Mouse (Mus musculus): ENCODE results near the gene Fam19a1. TPM values are rescaled to one million over a fixed set of nuclear protein-coding genes. Genes with fewer than 3 reads are reported as not detected.
A peak's percentile ranks its signal among the peaks of the same experiment; 100 is the strongest.

Gene Fam19a1
- polyA plus RNA-seq, 1 experiment = 0.32 TPM

- Histone ChIP-seq H3K4me3 (ENCODE audit: insufficient read depth, low read length) (no peak overlapping the region), H3K27ac (ENCODE audit: insufficient read depth, low read length) (no peak overlapping the region), H3K4me1 (ENCODE audit: control insufficient read depth, insufficient read depth, low read length) (no peaks in the 10 kb centered on the region)
- TF ChIP-seq POLR2A (IDR thresholded peaks at IDR 0.05; ENCODE audit: low read depth, low read length) (no peak), CTCF (IDR thresholded peaks at IDR 0.05; ENCODE audit: borderline replicate concordance, insufficient read depth, low read length) (no peak)
Observed at GRCm38 (mm10) chr6:96244320-96244719, 131.4 kb downstream of the Fam19a1 start.

DNA sequence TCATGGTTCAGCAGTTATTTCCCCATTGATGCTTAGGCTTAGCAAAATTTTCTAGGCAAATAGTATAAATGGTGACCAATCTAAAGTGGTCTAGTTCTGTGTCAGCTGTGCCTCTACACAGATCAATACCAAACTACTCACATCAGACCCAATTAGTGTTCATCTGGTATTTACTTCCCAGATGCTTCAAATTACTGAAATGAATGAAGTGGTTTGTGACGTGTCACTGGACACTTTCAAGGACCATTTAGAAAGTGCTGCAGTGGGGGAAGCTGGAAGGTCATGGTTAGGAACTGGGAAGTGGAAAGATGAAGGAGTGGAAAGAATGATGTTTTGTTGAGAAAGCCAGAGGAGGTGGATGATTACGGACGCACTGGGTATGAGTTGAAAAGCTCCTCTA lies 139.0 kb downstream of the Fam19a1 start:
- H3K27ac ChIP-seq (ENCODE audit: insufficient read depth, low read length) = no peak overlapping the region
- H3K4me3 ChIP-seq (ENCODE audit: insufficient read depth, low read length) = no peak overlapping the region
- no peak for TF ChIP-seq CTCF (IDR thresholded peaks at IDR 0.05; ENCODE audit: borderline replicate concordance, insufficient read depth, low read length)
- TF ChIP-seq POLR2A (IDR thresholded peaks at IDR 0.05; ENCODE audit: low read depth, low read length) = no peak
- no peaks in the 10 kb centered on the region for H3K4me1 ChIP-seq (ENCODE audit: control insufficient read depth, insufficient read depth, low read length)

DNA sequence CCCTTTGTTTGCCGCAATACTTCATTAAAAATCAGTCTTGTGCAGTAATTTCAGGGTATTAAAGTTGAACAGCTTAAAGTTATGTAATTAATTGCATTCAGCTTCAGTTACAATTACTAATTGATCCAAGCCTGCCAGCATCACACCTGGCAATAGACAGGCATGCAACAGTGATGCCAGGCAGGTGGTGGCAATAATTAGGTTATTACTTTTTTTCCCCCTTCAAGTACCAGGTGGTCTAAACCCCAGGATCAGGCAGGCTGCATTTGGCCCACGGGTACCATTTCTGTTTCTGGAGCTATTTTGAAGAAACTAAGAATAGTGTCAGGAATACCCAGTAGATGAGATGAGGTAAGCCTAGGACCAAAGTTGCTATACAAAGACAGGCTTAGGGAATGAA lies 141.9 kb downstream of the Fam19a1 start:
- H3K4me3 ChIP-seq (ENCODE audit: insufficient read depth, low read length) = no peak overlapping the region
- H3K27ac ChIP-seq (ENCODE audit: insufficient read depth, low read length) = no peak overlapping the region
- H3K4me1 ChIP-seq (ENCODE audit: control insufficient read depth, insufficient read depth, low read length) = no peaks in the 10 kb centered on the region; the same call in 1 of the 2 replicates
- no peak for TF ChIP-seq POLR2A (IDR thresholded peaks at IDR 0.05; ENCODE audit: low read depth, low read length)
- no peak for TF ChIP-seq CTCF (IDR thresholded peaks at IDR 0.05; ENCODE audit: borderline replicate concordance, insufficient read depth, low read length)

- Histone ChIP-seq H3K4me1 (ENCODE audit: control insufficient read depth, insufficient read depth, low read length) (no peaks in the 10 kb centered on the region; the same call in 1 of the 2 replicates), H3K27ac (ENCODE audit: insufficient read depth, low read length) (no peak overlapping the region)
- TF ChIP-seq POLR2A (IDR thresholded peaks at IDR 0.05; ENCODE audit: low read depth, low read length) (no peak), CTCF (IDR thresholded peaks at IDR 0.05; ENCODE audit: borderline replicate concordance, insufficient read depth, low read length) (no peak)
Observed at GRCm38 (mm10) chr6:96258651-96259050, 145.7 kb downstream of the Fam19a1 start.

DNA sequence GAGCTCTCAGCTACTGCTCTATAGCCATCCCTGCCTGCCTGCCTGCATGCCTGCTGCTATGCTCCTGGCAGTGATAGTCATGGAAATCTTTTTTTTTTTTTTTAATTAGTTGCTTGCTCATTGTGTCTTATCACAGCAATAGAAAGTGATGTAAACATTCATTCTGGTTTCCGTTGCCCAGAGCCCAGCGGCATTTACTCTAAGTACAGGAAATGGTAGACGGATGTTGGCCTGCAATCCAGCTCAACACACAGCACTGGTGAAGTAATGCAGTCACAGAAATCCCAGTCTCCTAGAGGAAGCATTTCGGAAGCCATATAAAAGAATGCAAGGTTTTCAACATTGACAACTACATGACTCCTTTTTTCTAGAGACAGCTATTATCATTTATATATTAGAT lies 153.5 kb downstream of the Fam19a1 start:
- peaks cover 4% of the 10 kb centered on the region; the same call in 1 of the 2 replicates for H3K4me1 ChIP-seq (ENCODE audit: control insufficient read depth, insufficient read depth, low read length)
- TF ChIP-seq CTCF (IDR thresholded peaks at IDR 0.05; ENCODE audit: borderline replicate concordance, insufficient read depth, low read length) = no peak
- TF ChIP-seq POLR2A (IDR thresholded peaks at IDR 0.05; ENCODE audit: low read depth, low read length) = no peak
- H3K4me3 ChIP-seq (ENCODE audit: insufficient read depth, low read length) = no peak overlapping the region
- no peak overlapping the region for H3K27ac ChIP-seq (ENCODE audit: insufficient read depth, low read length)

More at GRCm38 (mm10) chr6:96258651-96259050, 145.7 kb downstream of the Fam19a1 start:
- H3K4me3 ChIP-seq (ENCODE audit: insufficient read depth, low read length) = no peak overlapping the region

DNA sequence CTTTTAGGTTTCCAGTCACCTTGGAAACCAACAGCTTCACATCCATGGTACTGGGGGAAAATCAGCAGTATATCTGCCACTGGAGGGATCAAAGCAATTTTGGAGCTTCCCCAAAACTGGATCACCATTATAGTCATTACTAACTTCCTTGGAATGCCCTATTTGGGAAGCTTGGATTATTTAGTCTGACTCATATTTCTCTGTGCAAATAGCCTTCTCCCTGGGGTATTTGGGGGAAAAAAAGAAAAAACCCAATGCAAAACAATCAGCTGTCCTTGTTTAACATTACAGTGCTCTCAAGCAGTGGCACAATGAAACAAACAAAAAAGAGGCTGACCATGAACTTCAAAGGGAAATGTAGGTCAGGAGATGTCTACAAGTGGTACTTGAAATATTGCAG lies 155.8 kb downstream of the Fam19a1 start:
- Histone ChIP-seq H3K4me3 (ENCODE audit: insufficient read depth, low read length) (no peak overlapping the region), H3K27ac (ENCODE audit: insufficient read depth, low read length) (peak overlapping the region; percentile 34; the same call in 1 of the 2 replicates), H3K4me1 (ENCODE audit: control insufficient read depth, insufficient read depth, low read length) (peaks cover 4% of the 10 kb centered on the region; the same call in 1 of the 2 replicates)
- TF ChIP-seq POLR2A (IDR thresholded peaks at IDR 0.05; ENCODE audit: low read depth, low read length) (no peak), CTCF (IDR thresholded peaks at IDR 0.05; ENCODE audit: borderline replicate concordance, insufficient read depth, low read length) (no peak)

- Histone ChIP-seq H3K27ac (ENCODE audit: insufficient read depth, low read length) (no peak overlapping the region), H3K4me3 (ENCODE audit: insufficient read depth, low read length) (no peak overlapping the region), H3K4me1 (ENCODE audit: control insufficient read depth, insufficient read depth, low read length) (no peaks in the 10 kb centered on the region; the same call in 1 of the 2 replicates)
- TF ChIP-seq CTCF (IDR thresholded peaks at IDR 0.05; ENCODE audit: borderline replicate concordance, insufficient read depth, low read length) = no peak
- no peak for TF ChIP-seq POLR2A (IDR thresholded peaks at IDR 0.05; ENCODE audit: low read depth, low read length)
Observed at GRCm38 (mm10) chr6:96270436-96270835, 157.5 kb downstream of the Fam19a1 start.

- no peaks in the 10 kb centered on the region for H3K4me1 ChIP-seq (ENCODE audit: control insufficient read depth, insufficient read depth, low read length)
- H3K27ac ChIP-seq (ENCODE audit: insufficient read depth, low read length) = no peak overlapping the region
- no peak overlapping the region for H3K4me3 ChIP-seq (ENCODE audit: insufficient read depth, low read length)
- TF ChIP-seq POLR2A (IDR thresholded peaks at IDR 0.05; ENCODE audit: low read depth, low read length) = no peak
- no peak for TF ChIP-seq CTCF (IDR thresholded peaks at IDR 0.05; ENCODE audit: borderline replicate concordance, insufficient read depth, low read length)
Observed at GRCm38 (mm10) chr6:96283731-96284130, 170.8 kb downstream of the Fam19a1 start.

DNA sequence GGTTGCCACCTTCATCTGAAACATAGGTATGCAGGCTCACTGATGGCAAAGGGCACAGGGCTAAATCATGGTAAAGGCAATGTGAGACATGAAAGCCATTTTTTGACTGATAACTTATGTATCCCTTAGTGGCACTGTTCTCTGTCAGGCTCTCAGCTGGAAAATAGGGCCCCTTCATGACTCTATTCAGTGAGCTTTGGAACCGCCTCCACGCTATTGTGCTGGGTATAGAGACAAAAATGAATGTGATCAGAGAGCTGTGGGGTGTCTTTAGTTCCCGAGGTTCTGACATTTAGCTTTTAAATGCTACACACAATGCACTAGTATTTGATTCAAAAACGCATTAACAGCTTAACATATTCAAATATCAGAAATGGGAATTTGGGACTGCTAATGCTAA lies 171.6 kb downstream of the Fam19a1 start:
- Histone ChIP-seq H3K27ac (ENCODE audit: insufficient read depth, low read length) (no peak overlapping the region), H3K4me3 (ENCODE audit: insufficient read depth, low read length) (no peak overlapping the region), H3K4me1 (ENCODE audit: control insufficient read depth, insufficient read depth, low read length) (no peaks in the 10 kb centered on the region)
- TF ChIP-seq CTCF (IDR thresholded peaks at IDR 0.05; ENCODE audit: borderline replicate concordance, insufficient read depth, low read length) (no peak), POLR2A (IDR thresholded peaks at IDR 0.05; ENCODE audit: low read depth, low read length) (no peak)

- no peak for TF ChIP-seq POLR2A (IDR thresholded peaks at IDR 0.05; ENCODE audit: low read depth, low read length)
- no peak for TF ChIP-seq CTCF (IDR thresholded peaks at IDR 0.05; ENCODE audit: borderline replicate concordance, insufficient read depth, low read length)
Observed at GRCm38 (mm10) chr6:96286276-96286675, 173.3 kb downstream of the Fam19a1 start.

GRCm38 (mm10) chr6:96287377-96287776 lies 174.4 kb downstream of the Fam19a1 start:
- Histone ChIP-seq H3K27ac (ENCODE audit: insufficient read depth, low read length) (no peak overlapping the region), H3K4me1 (ENCODE audit: control insufficient read depth, insufficient read depth, low read length) (no peaks in the 10 kb centered on the region), H3K4me3 (ENCODE audit: insufficient read depth, low read length) (no peak overlapping the region)
- TF ChIP-seq POLR2A (IDR thresholded peaks at IDR 0.05; ENCODE audit: low read depth, low read length) (no peak), CTCF (IDR thresholded peaks at IDR 0.05; ENCODE audit: borderline replicate concordance, insufficient read depth, low read length) (no peak)

More at GRCm38 (mm10) chr6:96286276-96286675, 173.3 kb downstream of the Fam19a1 start:
- H3K4me1 ChIP-seq (ENCODE audit: control insufficient read depth, insufficient read depth, low read length) = no peaks in the 10 kb centered on the region
- no peak overlapping the region for H3K27ac ChIP-seq (ENCODE audit: insufficient read depth, low read length)
- no peak overlapping the region for H3K4me3 ChIP-seq (ENCODE audit: insufficient read depth, low read length)

Data from embryonic fibroblast, embryonic 13.5 days (primary cell).